10 mouse cellular contexts compared by ENCODE assay signal in the genomic region with DNA sequence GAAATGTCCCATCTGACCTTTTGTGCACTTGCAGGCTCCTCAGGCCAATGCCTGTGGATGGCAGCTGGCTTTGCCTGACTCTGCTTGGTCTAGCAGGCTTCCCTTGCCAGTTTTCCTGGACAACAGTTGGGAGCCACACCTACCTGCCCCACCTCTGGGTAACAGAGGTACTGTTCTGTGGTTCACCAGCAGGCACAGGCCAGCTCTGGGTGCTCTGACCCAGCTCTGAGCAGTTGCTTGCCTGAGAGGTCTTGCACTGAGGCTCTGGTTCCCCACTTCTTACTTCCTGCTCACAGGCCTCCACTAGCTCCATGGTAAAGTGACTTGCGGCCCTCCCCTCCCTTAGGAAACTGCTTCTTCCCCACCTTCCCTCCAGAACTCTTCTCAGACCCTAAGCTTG. TPM values are rescaled to one million over a fixed set of nuclear protein-coding genes. Genes with fewer than 3 reads are reported as not detected.
A peak's percentile ranks its signal among the peaks of the same experiment; 100 is the strongest.
DNase-seq lines count a peak whose midpoint lies in the region; ATAC-seq and TF ChIP-seq lines count a peak whose summit lies in the region.
"Had no signal": no experiment of that assay in that cellular context is flagged by ENCODE, and none has a peak within 500 bp of the region (broad histone marks: within the 10 kb centered on the region; RNA-seq: fewer than 3 reads in every experiment).

No protein-coding gene starts in this region.

- H3K4me1 ChIP-seq in forebrain, embryonic 14.5 days (ENCODE audit: control insufficient read depth, insufficient read depth, low read length): no peaks in the 10 kb centered on the region; the same call in 1 of the 2 replicates
- no peaks in the 10 kb centered on the region; the same call in 1 of the 2 replicates for H3K4me1 ChIP-seq in forebrain, postnatal 0 days (ENCODE audit: insufficient read depth)
- peaks cover 71% of the 10 kb centered on the region for H3K4me1 ChIP-seq in E14TG2a.4 (replicated peaks; ENCODE audit: low read depth, low read length)
- H3K4me1 ChIP-seq in intestine, postnatal 0 days (replicated peaks; ENCODE audit: control insufficient read depth, insufficient read depth, low read length): no peaks in the 10 kb centered on the region
- peaks cover 21% of the 10 kb centered on the region for H3K4me1 ChIP-seq in liver, embryonic 12.5 days

- no peaks in the 10 kb centered on the region for H3K9me3 ChIP-seq in forebrain, embryonic 14.5 days (replicated peaks; ENCODE audit: control insufficient read depth, low read length)
- H3K9me3 ChIP-seq in forebrain, postnatal 0 days (ENCODE audit: low read length): no peaks in the 10 kb centered on the region
- no peaks in the 10 kb centered on the region for H3K9me3 ChIP-seq in E14TG2a.4 (ENCODE audit: low read length)
- H3K9me3 ChIP-seq in intestine, postnatal 0 days (ENCODE audit: control insufficient read depth): no peaks in the 10 kb centered on the region
- no peaks in the 10 kb centered on the region for H3K9me3 ChIP-seq in liver, embryonic 12.5 days (replicated peaks)

- ATAC-seq in forebrain, embryonic 14.5 days: 0 out of 2 replicates have a peak, but pooled peaks have one; percentile 34
- ATAC-seq in forebrain, postnatal 0 days: no peak
- peak; percentile 44 for ATAC-seq in intestine, postnatal 0 days
- ATAC-seq in liver, embryonic 12.5 days: no peak

- H3K4me2 ChIP-seq in forebrain, embryonic 14.5 days (ENCODE audit: low read length): no peak overlapping the region
- no peak overlapping the region for H3K4me2 ChIP-seq in forebrain, postnatal 0 days (ENCODE audit: low read depth)
- H3K4me2 ChIP-seq in intestine, postnatal 0 days (replicated peaks; ENCODE audit: low read depth): no peak overlapping the region
- no peak overlapping the region for H3K4me2 ChIP-seq in liver, embryonic 12.5 days

- TF ChIP-seq CTCF in forebrain, postnatal 0 days (IDR thresholded peaks at IDR 0.05; ENCODE audit: low read depth): no peak
- TF ChIP-seq CTCF in E14TG2a.4 (conservative IDR thresholded peaks at IDR 0.05; ENCODE audit: low read length): no peak
- TF ChIP-seq CTCF in intestine, postnatal 0 days (IDR thresholded peaks at IDR 0.05; ENCODE audit: low read depth): no peak
- no peak for TF ChIP-seq CTCF in gastrocnemius, adult 2 months (IDR thresholded peaks at IDR 0.05)

- intact Hi-C loops in gastrocnemius, adult 2 months (cut with DNase I): loop anchor here (2.0 kb wide), 2 partner anchors 37 to 157 kb away; no protein-coding TSS in a partner anchor

- H3K4me3 ChIP-seq in forebrain, embryonic 14.5 days (ENCODE audit: low read depth, low read length): no peak overlapping the region
- no peak overlapping the region for H3K4me3 ChIP-seq in forebrain, postnatal 0 days (ENCODE audit: low read depth, low read length)
- H3K4me3 ChIP-seq in E14TG2a.4 (replicated peaks; ENCODE audit: low read length): 0 out of 2 replicates have a peak overlapping the region, but pooled peaks have one; percentile 35
- H3K4me3 ChIP-seq in intestine, postnatal 0 days (ENCODE audit: low read depth, low read length): no peak overlapping the region
- H3K4me3 ChIP-seq in liver, embryonic 12.5 days: no peak overlapping the region
- no peak overlapping the region for H3K4me3 ChIP-seq in gastrocnemius, adult 2 months

- no peak overlapping the region for H3K27ac ChIP-seq in forebrain, embryonic 14.5 days (ENCODE audit: low read depth, low read length)
- no peak overlapping the region for H3K27ac ChIP-seq in forebrain, postnatal 0 days (ENCODE audit: low read depth, low read length)
- H3K27ac ChIP-seq in intestine, postnatal 0 days (ENCODE audit: low read depth, low read length): no peak overlapping the region
- peak overlapping the region; percentile 45 for H3K27ac ChIP-seq in liver, embryonic 12.5 days
- H3K27ac ChIP-seq in gastrocnemius, adult 2 months: no peak overlapping the region

- no peak for DNase-seq in forebrain, embryonic 14.5 days (ENCODE audit: low spot score)
- DNase-seq in forebrain, postnatal 0 days: no peak
- no peak for DNase-seq in thymus, postnatal 4 days
- no peak for DNase-seq in gastrocnemius, adult 2 months
- no peak for DNase-seq in layer of hippocampus, adult 8-10 months (ENCODE audit: low spot score in 2 of 2)
- DNase-seq: cerebellum, adult 8-10 months; left cerebral cortex, postnatal 4 days had no signal

- no peaks in the 10 kb centered on the region for H3K27me3 ChIP-seq in forebrain, embryonic 14.5 days (replicated peaks; ENCODE audit: control insufficient read depth, insufficient read depth, low read length)
- H3K27me3 ChIP-seq in forebrain, postnatal 0 days (ENCODE audit: insufficient read depth, low read length): no peaks in the 10 kb centered on the region
- H3K27me3 ChIP-seq in E14TG2a.4 (ENCODE audit: insufficient read depth, low read length): no peaks in the 10 kb centered on the region
- no peaks in the 10 kb centered on the region for H3K27me3 ChIP-seq in intestine, postnatal 0 days (replicated peaks; ENCODE audit: control insufficient read depth, insufficient read depth, low read length)
- no peaks in the 10 kb centered on the region for H3K27me3 ChIP-seq in liver, embryonic 12.5 days (replicated peaks)

- no peak overlapping the region for H3K9ac ChIP-seq in forebrain, embryonic 14.5 days (ENCODE audit: low read length)
- H3K9ac ChIP-seq in forebrain, postnatal 0 days: no peak overlapping the region
- H3K9ac ChIP-seq in intestine, postnatal 0 days (ENCODE audit: low read depth, low read length): no peak overlapping the region
- peak overlapping the region; percentile 31; the same call in 1 of the 2 replicates for H3K9ac ChIP-seq in liver, embryonic 12.5 days

- WGBS in forebrain, embryonic 14.5 days: 69% methylated on average over 1 of the region's 1 CpGs
- WGBS in forebrain, postnatal 0 days: 92% methylated on average over 1 of the region's 1 CpGs
- WGBS in intestine, postnatal 0 days: 75% methylated on average over 1 of the region's 1 CpGs
- WGBS in liver, embryonic 12.5 days (ENCODE audit: insufficient replicate concordance): 67% methylated on average over 1 of the region's 1 CpGs

- H3K36me3 ChIP-seq in forebrain, embryonic 14.5 days (ENCODE audit: control insufficient read depth, insufficient read depth, low read length): 0 out of 2 replicates have a peak, but pooled peaks cover 3% of the 10 kb centered on the region
- H3K36me3 ChIP-seq in forebrain, postnatal 0 days (ENCODE audit: insufficient read depth): no peaks in the 10 kb centered on the region
- peaks cover 17% of the 10 kb centered on the region for H3K36me3 ChIP-seq in E14TG2a.4 (ENCODE audit: insufficient read depth, low read length)
- no peaks in the 10 kb centered on the region for H3K36me3 ChIP-seq in intestine, postnatal 0 days (ENCODE audit: control insufficient read depth, insufficient read depth)
- H3K36me3 ChIP-seq in liver, embryonic 12.5 days: peaks cover 19% of the 10 kb centered on the region; the same call in 1 of the 2 replicates

RNA-seq across cellular contexts. Expression of a gene that starts 6.9 kb away (rescaled TPM):
- 53.9 and 60.5 TPM in 2 replicates for polyA plus RNA-seq in forebrain, embryonic 14.5 days (2014; fragmentation: Nextera tagmentation; extraction: Ambion mirVana)
- 22.5 and 31.1 TPM in 2 replicates for total RNA-seq in forebrain, postnatal 0 days (2014; rRNA removed)
- polyA plus RNA-seq in forebrain, postnatal 0 days (2015; fragmentation: Nextera tagmentation; extraction: Ambion mirVana): 42.2 and 44.6 TPM in 2 replicates
- 28.1 and 29.9 TPM in 2 replicates for polyA plus RNA-seq in intestine, postnatal 0 days (2015; fragmentation: Nextera tagmentation; extraction: Ambion mirVana)
- polyA plus RNA-seq in liver, embryonic 12.5 days (2016; fragmentation: Nextera tagmentation; extraction: Ambion mirVana): 24.9 and 26.1 TPM in 2 replicates
- 10 to 100 TPM; 32.4 to 35.5 TPM for total RNA-seq in gastrocnemius, adult 2 months (2021)
- 10 to 100 TPM; 35.7 to 41.2 (median 38.2) TPM for total RNA-seq in layer of hippocampus, adult 8-10 months (2022)

RNA-seq across cellular contexts. Expression of a gene that starts 23.4 kb away (rescaled TPM):
- 45.9 and 46.0 TPM in 2 replicates for polyA plus RNA-seq in forebrain, embryonic 14.5 days (2014; fragmentation: Nextera tagmentation; extraction: Ambion mirVana)
- total RNA-seq in forebrain, postnatal 0 days (2014; rRNA removed): 44.9 and 47.6 TPM in 2 replicates
- 42.1 and 48.1 TPM in 2 replicates for polyA plus RNA-seq in forebrain, postnatal 0 days (2015; fragmentation: Nextera tagmentation; extraction: Ambion mirVana)
- 60.1 and 66.5 TPM in 2 replicates for polyA plus RNA-seq in intestine, postnatal 0 days (2015; fragmentation: Nextera tagmentation; extraction: Ambion mirVana)
- polyA plus RNA-seq in liver, embryonic 12.5 days (2016; fragmentation: Nextera tagmentation; extraction: Ambion mirVana): 22.8 and 25.3 TPM in 2 replicates
- total RNA-seq in gastrocnemius, adult 2 months (2021): 10 to 100 TPM; 29.4 to 30.4 TPM
- 10 to 100 TPM; 40.1 to 54.1 (median 45.6) TPM for total RNA-seq in layer of hippocampus, adult 8-10 months (2022)

RNA-seq across cellular contexts. Expression of a gene that starts 23.5 kb away (rescaled TPM):
- 78.3 and 82.6 TPM in 2 replicates for polyA plus RNA-seq in forebrain, embryonic 14.5 days (2014; fragmentation: Nextera tagmentation; extraction: Ambion mirVana)
- total RNA-seq in forebrain, postnatal 0 days (2014; rRNA removed): 18.2 and 27.0 TPM in 2 replicates
- polyA plus RNA-seq in forebrain, postnatal 0 days (2015; fragmentation: Nextera tagmentation; extraction: Ambion mirVana): 143 and 146 TPM in 2 replicates
- polyA plus RNA-seq in intestine, postnatal 0 days (2015; fragmentation: Nextera tagmentation; extraction: Ambion mirVana): 69.5 and 73.1 TPM in 2 replicates
- 74.3 and 76.1 TPM in 2 replicates for polyA plus RNA-seq in liver, embryonic 12.5 days (2016; fragmentation: Nextera tagmentation; extraction: Ambion mirVana)
- 100 to 1,000 TPM in 1 of 2 experiments, 10 to 100 TPM in 1; 93.2 to 101 TPM for total RNA-seq in gastrocnemius, adult 2 months (2021)
- 100 to 1,000 TPM in 3 of 4 experiments, 10 to 100 TPM in 1; 97.7 to 171 (median 130) TPM for total RNA-seq in layer of hippocampus, adult 8-10 months (2022)

RNA-seq across cellular contexts. Expression of a gene that starts 27.2 kb away (rescaled TPM):
- 119 and 127 TPM in 2 replicates for polyA plus RNA-seq in forebrain, embryonic 14.5 days (2014; fragmentation: Nextera tagmentation; extraction: Ambion mirVana)
- 96.6 and 123 TPM in 2 replicates for total RNA-seq in forebrain, postnatal 0 days (2014; rRNA removed)
- 133 and 150 TPM in 2 replicates for polyA plus RNA-seq in forebrain, postnatal 0 days (2015; fragmentation: Nextera tagmentation; extraction: Ambion mirVana)
- 117 TPM in 2 replicates for polyA plus RNA-seq in intestine, postnatal 0 days (2015; fragmentation: Nextera tagmentation; extraction: Ambion mirVana)
- polyA plus RNA-seq in liver, embryonic 12.5 days (2016; fragmentation: Nextera tagmentation; extraction: Ambion mirVana): 55.9 and 58.3 TPM in 2 replicates
- total RNA-seq in gastrocnemius, adult 2 months (2021): 10 to 100 TPM; 84.3 to 93.2 TPM
- 100 to 1,000 TPM; 101 to 113 (median 108) TPM for total RNA-seq in layer of hippocampus, adult 8-10 months (2022)

RNA-seq across cellular contexts. Expression of a gene that starts 34.2 kb away (rescaled TPM):
- 89.9 and 104 TPM in 2 replicates for polyA plus RNA-seq in forebrain, embryonic 14.5 days (2014; fragmentation: Nextera tagmentation; extraction: Ambion mirVana)
- 56.8 and 66.5 TPM in 2 replicates for total RNA-seq in forebrain, postnatal 0 days (2014; rRNA removed)
- 66.4 and 80.4 TPM in 2 replicates for polyA plus RNA-seq in forebrain, postnatal 0 days (2015; fragmentation: Nextera tagmentation; extraction: Ambion mirVana)
- 20.4 and 21.7 TPM in 2 replicates for polyA plus RNA-seq in intestine, postnatal 0 days (2015; fragmentation: Nextera tagmentation; extraction: Ambion mirVana)
- 36.2 and 38.6 TPM in 2 replicates for polyA plus RNA-seq in liver, embryonic 12.5 days (2016; fragmentation: Nextera tagmentation; extraction: Ambion mirVana)
- 10 to 100 TPM; 15.8 to 18.7 TPM for total RNA-seq in gastrocnemius, adult 2 months (2021)
- total RNA-seq in layer of hippocampus, adult 8-10 months (2022): 10 to 100 TPM; 53.7 to 63.6 (median 58.8) TPM

Comparison
In these comparisons a context has a peak if more than half of its experiments do, and no peak if none do; other contexts are left out.
1. ATAC-seq: peak in forebrain, embryonic 14.5 days (single experiment) and intestine, postnatal 0 days (single experiment); none in forebrain, postnatal 0 days (single experiment) and liver, embryonic 12.5 days (single experiment).